Mouse (Mus musculus) midbrain, postnatal 0 days (tissue): ENCODE measurements at regions not wholly inside any gene's neighbourhood (a gene's known extent, or its start where the extent isn't known, plus 50 kb on each side); places are given as distances from the start of the nearest gene placed in this dataset.

Experiments used
- ATAC-seq: fragments of 200-750 bp; cut with Nextera tagmentation; 2 replicates; pipeline ENCODE4 v1.8.0; 2017; ENCODE audit warnings: moderate number of reproducible peaks, mild to moderate bottlenecking, moderate TSS enrichment, moderate library complexity; ENCODE audit not compliant: low FRiP score
- DNase-seq: peaks from one replicate; pipeline ENCODE4 v3.0.0-alpha.2; 2015; ENCODE audit warnings: low spot score
- H3K27ac ChIP-seq: fragments of 300-500 bp; sonication (generic); 2 replicates; pipeline ENCODE4 v1.5.1; 2014; ENCODE audit warnings: low read depth, mild to moderate bottlenecking, low read length, mixed read lengths
- H3K27me3 ChIP-seq: fragments of 300-500 bp; sonication (generic); 2 replicates; pipeline ENCODE4 v1.6.1; 2014; ENCODE audit warnings: low read length, control low read depth, mixed read lengths; ENCODE audit not compliant: insufficient read depth
- H3K36me3 ChIP-seq: fragments of 300-500 bp; sonication (generic); 2 replicates; pipeline ENCODE4 v1.6.1; 2014; ENCODE audit warnings: low read length, control low read depth, mixed read lengths; ENCODE audit not compliant: insufficient read depth
- H3K4me1 ChIP-seq: fragments of 300-500 bp; sonication (generic); 2 replicates; pipeline ENCODE4 v1.6.1; 2014; ENCODE audit warnings: mild to moderate bottlenecking, control low read depth, antibody characterized with exemption, low read length, mixed read lengths; ENCODE audit not compliant: insufficient read depth
- H3K4me2 ChIP-seq: fragments of 300-500 bp; sonication (generic); 2 replicates; pipeline ENCODE4 v1.6.1; 2014; ENCODE audit warnings: low read depth, mild to moderate bottlenecking, low read length, mixed read lengths; ENCODE audit not compliant: poor library complexity, severe bottlenecking
- H3K4me3 ChIP-seq: fragments of 300-500 bp; sonication (generic); 2 replicates; pipeline ENCODE4 v1.5.1; 2014; ENCODE audit warnings: low read depth, mild to moderate bottlenecking, low read length, moderate library complexity
- H3K9ac ChIP-seq: fragments of 300-500 bp; sonication (generic); replicated peaks from 2 replicates; pipeline ENCODE4 v1.6.1; 2014; ENCODE audit warnings: mild to moderate bottlenecking, low read length, moderate library complexity, mixed read lengths; ENCODE audit not compliant: poor library complexity, severe bottlenecking
- H3K9me3 ChIP-seq: fragments of 300-500 bp; sonication (generic); 2 replicates; pipeline ENCODE4 v1.6.1; 2016; ENCODE audit warnings: low read length, control low read depth
- CTCF ChIP-seq: IDR thresholded peaks from 2 replicates; pipeline ENCODE4 v1.5.1; 2016; ENCODE audit warnings: antibody characterized with exemption, mild to moderate bottlenecking
- WGBS: fragments of 180-500 bp; shearing (Covaris S2); extraction: QIAGEN DNeasy Blood & Tissue Kit; methylation state at CpG from one replicate; pipeline ENCODE4 v1.1.7; 2014; 5-methylcytosine and 5-hydroxymethylcytosine counted together

DNA sequence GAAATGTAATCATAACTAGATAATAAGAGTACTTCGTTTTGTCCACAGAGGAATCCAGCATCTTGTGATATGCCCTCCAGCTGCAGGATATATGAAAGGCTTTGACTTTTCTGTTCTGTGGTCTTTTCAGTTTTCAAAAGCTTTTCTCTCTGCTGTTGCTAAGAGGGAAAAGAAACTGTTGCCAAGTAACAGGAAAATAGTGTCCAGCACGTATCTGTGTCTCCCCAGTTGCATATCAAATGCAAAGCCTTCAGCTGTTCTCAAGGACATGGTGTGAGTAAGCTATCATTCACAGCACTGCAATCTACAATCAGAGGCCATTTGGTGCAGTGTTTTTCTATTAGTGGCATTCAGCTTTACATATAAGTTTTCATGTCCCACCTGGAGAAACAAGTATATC lies 801.5 kb upstream of the Dppa4 start:
- Histone ChIP-seq H3K9me3 (no peaks in the 10 kb centered on the region), H3K4me2 (no peak overlapping the region), H3K4me3 (no peak overlapping the region), H3K9ac (no peak overlapping the region), H3K27me3 (no peaks in the 10 kb centered on the region), H3K27ac (no peak overlapping the region), H3K36me3 (no peaks in the 10 kb centered on the region), H3K4me1 (0 out of 2 replicates have a peak, but pooled peaks cover 5% of the 10 kb centered on the region)
- DNase-seq (peak; percentile 18), ATAC-seq (peak; percentile 58)
- WGBS = 13% methylated on average over 2 of the region's 2 CpGs
- TF ChIP-seq CTCF = no peak

GRCm38 (mm10) chr16:47488525-47488924 lies 795.0 kb upstream of the Dppa4 start:
- no peak overlapping the region for H3K9ac ChIP-seq
- H3K36me3 ChIP-seq = no peaks in the 10 kb centered on the region
- no peak for ATAC-seq
- WGBS = 91% methylated on average over 1 of the region's 1 CpGs
- no peak overlapping the region for H3K4me2 ChIP-seq
- H3K27me3 ChIP-seq = no peaks in the 10 kb centered on the region
- no peak for TF ChIP-seq CTCF
- no peak for DNase-seq
- H3K27ac ChIP-seq = no peak overlapping the region
- H3K4me1 ChIP-seq = no peaks in the 10 kb centered on the region
- no peaks in the 10 kb centered on the region for H3K9me3 ChIP-seq
- no peak overlapping the region for H3K4me3 ChIP-seq

DNA sequence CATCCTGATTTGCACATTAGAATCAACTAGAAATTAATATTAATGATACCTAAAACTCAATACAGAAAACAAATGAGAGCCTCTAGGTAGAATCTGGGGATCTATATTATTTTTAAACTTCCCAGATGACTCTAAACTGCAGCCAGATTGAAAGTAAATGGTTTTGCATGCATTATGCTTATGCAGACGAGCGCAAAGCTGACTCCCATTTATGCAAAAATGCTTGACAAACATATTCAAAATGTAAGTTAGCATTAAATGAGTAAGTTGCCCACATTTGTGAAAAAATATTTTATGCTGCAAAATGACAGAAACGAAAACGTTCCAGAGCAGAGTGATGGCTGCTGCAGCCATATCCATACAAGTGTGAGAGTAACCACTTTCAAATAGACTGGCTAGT lies 757.7 kb upstream of the Dppa4 start:
- ATAC-seq = no peak
- Histone ChIP-seq H3K36me3 (no peaks in the 10 kb centered on the region), H3K27me3 (no peaks in the 10 kb centered on the region), H3K27ac (no peak overlapping the region), H3K4me1 (no peaks in the 10 kb centered on the region), H3K9me3 (no peaks in the 10 kb centered on the region), H3K9ac (no peak overlapping the region), H3K4me3 (no peak overlapping the region), H3K4me2 (no peak overlapping the region)
- TF ChIP-seq CTCF = no peak
- WGBS = 79% methylated on average over 4 of the region's 4 CpGs
- no peak for DNase-seq

DNA sequence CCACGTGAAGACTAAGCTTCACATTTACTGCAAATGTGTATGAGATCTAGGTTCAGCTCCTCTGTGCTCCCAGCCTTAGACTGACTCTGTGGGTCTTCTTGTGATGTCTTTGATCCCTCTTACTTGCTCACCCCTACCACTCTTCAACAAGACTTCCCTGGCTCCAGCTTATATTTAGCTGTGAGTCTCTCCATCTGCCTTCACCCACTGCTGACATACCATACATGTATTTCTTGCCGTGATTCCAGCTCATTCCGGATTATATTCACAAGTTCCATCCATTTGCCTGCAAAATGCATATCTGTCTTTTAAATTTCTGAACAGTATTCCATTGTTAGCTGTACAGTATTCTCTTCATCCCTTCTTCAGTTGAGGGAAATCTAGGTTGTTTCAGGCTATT lies 756.9 kb upstream of the Dppa4 start:
- H3K36me3 ChIP-seq = no peaks in the 10 kb centered on the region
- no peak overlapping the region for H3K4me3 ChIP-seq
- H3K27me3 ChIP-seq = no peaks in the 10 kb centered on the region
- 93% methylated on average over 3 of the region's 3 CpGs for WGBS
- no peak for TF ChIP-seq CTCF
- H3K27ac ChIP-seq = no peak overlapping the region
- ATAC-seq (no peak), DNase-seq (no peak)
- H3K4me2 ChIP-seq = no peak overlapping the region
- no peak overlapping the region for H3K9ac ChIP-seq
- H3K9me3 ChIP-seq = no peaks in the 10 kb centered on the region
- H3K4me1 ChIP-seq = no peaks in the 10 kb centered on the region

GRCm38 (mm10) chr16:47536524-47536923 lies 747.0 kb upstream of the Dppa4 start:
- WGBS = 39% methylated on average over 1 of the region's 1 CpGs
- peak; percentile 7 for DNase-seq

DNA sequence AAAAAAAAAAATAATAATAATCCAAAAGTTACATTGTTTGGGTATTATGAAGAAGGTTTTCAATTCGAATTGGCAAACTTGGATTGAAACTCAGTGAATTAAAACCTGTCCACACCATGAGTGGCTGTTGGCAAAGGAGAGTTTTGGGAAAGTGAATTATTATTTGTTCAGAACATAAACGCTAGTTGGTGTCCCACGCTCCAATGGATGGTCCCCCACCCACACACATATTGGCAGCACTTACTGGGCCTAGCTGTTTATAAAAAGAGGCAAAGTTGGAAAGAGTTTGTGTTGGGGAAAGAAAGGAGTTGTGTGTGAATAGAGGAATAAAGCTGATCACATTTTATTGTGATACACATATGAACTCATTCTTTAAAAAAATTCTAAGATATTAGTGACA lies 732.4 kb upstream of the Dppa4 start:
- Histone ChIP-seq H3K9ac (no peak overlapping the region), H3K9me3 (no peaks in the 10 kb centered on the region), H3K36me3 (no peaks in the 10 kb centered on the region), H3K4me2 (no peak overlapping the region), H3K4me3 (no peak overlapping the region), H3K27ac (no peak overlapping the region), H3K4me1 (no peaks in the 10 kb centered on the region), H3K27me3 (no peaks in the 10 kb centered on the region)
- TF ChIP-seq CTCF = no peak
- WGBS = 82% methylated on average over 3 of the region's 3 CpGs
- DNase-seq = no peak
- no peak for ATAC-seq

More at GRCm38 (mm10) chr16:47536524-47536923, 747.0 kb upstream of the Dppa4 start:
- H3K9me3 ChIP-seq = no peaks in the 10 kb centered on the region
- H3K4me2 ChIP-seq = no peak overlapping the region
- H3K4me1 ChIP-seq = no peaks in the 10 kb centered on the region
- H3K9ac ChIP-seq = no peak overlapping the region
- no peak for TF ChIP-seq CTCF
- no peak overlapping the region for H3K27ac ChIP-seq
- no peaks in the 10 kb centered on the region for H3K36me3 ChIP-seq
- no peak for ATAC-seq
- no peaks in the 10 kb centered on the region for H3K27me3 ChIP-seq
- no peak overlapping the region for H3K4me3 ChIP-seq
